Mouse (Mus musculus) G1E (cell line): ENCODE data around the gene Hivep3.

Experiments
- CTCF ChIP-seq: IDR thresholded peaks from 2 replicates; pipeline ENCODE4 v1.5.1; 2012; ENCODE audit warnings: low read depth, low read length, inconsistent platforms, mixed read lengths
- GATA1 ChIP-seq: IDR thresholded peaks from 2 replicates; pipeline ENCODE4 v1.6.1; 2012; ENCODE audit warnings: borderline replicate concordance, low read length, inconsistent platforms, mixed read lengths
- GATA2 ChIP-seq: IDR thresholded peaks from 2 replicates; pipeline ENCODE4 v1.6.1; 2012; ENCODE audit warnings: low read depth, low read length, inconsistent platforms, borderline replicate concordance

DNA sequence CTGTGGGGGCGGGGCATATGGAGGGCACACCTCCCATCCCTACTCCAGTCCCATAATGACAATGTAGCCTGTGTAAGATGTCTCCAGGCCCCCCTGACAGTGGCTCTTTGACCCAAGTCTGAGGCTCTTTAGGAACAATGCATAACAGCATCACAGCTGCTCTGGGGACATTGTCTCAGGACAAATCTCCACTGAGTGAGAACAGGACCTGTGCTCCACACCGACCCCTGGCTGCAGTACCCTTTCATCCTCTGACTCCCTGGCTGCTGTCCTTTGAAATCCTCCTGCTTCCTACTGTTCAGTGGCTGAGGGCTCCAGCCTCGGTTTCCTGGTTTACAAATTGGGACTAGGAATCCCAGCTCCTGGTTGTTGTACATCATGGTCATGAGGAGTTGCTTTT is 269.4 kb downstream of the Hivep3 start:
- TF ChIP-seq CTCF (no peak), GATA1 (no peak), GATA2 (no peak)
